Comparison of ENCODE assay signal across 9 mouse cellular contexts in the genomic region with DNA sequence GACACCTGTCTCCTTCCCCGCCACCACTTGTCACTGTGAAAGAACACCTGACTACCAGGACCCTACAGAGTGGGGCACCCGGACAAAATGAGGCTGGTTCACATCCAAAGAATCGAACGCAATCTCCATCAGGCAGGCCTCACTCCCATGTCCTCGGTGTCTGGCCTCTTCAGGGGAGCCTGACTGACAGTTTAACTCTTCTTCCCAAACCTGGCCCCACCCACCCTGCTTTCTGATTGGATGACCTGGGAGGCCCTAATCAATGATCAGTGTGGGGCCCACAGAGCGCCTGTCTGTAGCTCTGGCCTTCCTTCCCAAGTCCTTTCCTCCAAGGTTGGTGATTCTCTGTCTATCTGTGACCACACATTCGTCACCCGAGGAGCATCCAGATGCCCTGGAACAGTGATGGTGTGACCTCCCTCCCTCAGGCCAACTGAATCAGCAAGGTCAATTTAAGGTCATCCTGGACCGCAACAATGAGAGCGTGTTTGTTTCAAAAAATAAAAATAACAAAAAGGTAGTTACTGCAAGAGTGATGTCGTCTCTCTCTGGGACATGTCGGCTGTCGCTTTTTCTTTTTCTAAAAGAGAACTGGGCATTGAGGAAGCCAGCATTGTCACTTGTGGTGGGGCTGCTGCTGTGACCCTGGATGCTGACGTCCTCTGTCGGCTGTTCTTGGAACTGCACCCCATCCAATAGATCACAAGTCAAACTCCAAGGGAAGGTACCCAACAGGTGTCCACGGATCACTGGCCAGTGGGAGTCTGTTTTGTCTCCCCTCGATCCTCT. TPM values are rescaled to one million over a fixed set of nuclear protein-coding genes. Genes with fewer than 3 reads are reported as not detected.
A peak's percentile ranks its signal among the peaks of the same experiment; 100 is the strongest.
DNase-seq lines count a peak whose midpoint lies in the region; ATAC-seq and TF ChIP-seq lines count a peak whose summit lies in the region.
"Had no signal": no experiment of that assay in that cellular context is flagged by ENCODE, and none has a peak within 500 bp of the region (broad histone marks: within the 10 kb centered on the region; RNA-seq: fewer than 3 reads in every experiment).

No protein-coding gene starts in this region.

- peak overlapping the region; percentile 86 for H3K27ac ChIP-seq in kidney, embryonic 16.5 days (ENCODE audit: low read length)
- H3K27ac ChIP-seq in ES-E14 (ENCODE audit: insufficient read depth, low read depth, low read length, poor library complexity, severe bottlenecking): peak overlapping the region; percentile 6; the same call in 1 of the 2 replicates
- peak overlapping the region; percentile 83 for H3K27ac ChIP-seq in liver, embryonic 15.5 days (replicated peaks)

- no peak overlapping the region for H3K4me3 ChIP-seq in kidney, embryonic 16.5 days (ENCODE audit: low read length)
- H3K4me3 ChIP-seq in ES-E14 (ENCODE audit: insufficient read depth in 1 of 2, low read depth in 1 of 2, low read length in 2 of 2, poor library complexity in 1 of 2, severe bottlenecking in 1 of 2): peak overlapping the region; percentile 5 to 20; a peak in 3 of 4 replicates
- peak overlapping the region; percentile 59 for H3K4me3 ChIP-seq in liver, embryonic 15.5 days (replicated peaks)

- H3K4me2 ChIP-seq in kidney, embryonic 16.5 days (replicated peaks; ENCODE audit: low read depth, low read length): no peak overlapping the region
- peak overlapping the region; percentile 79 for H3K4me2 ChIP-seq in liver, embryonic 15.5 days

- H3K4me1 ChIP-seq in kidney, embryonic 16.5 days (ENCODE audit: insufficient read depth, low read length): peaks cover 46% of the 10 kb centered on the region
- H3K4me1 ChIP-seq in ES-E14 (ENCODE audit: control insufficient read depth in 2 of 2, insufficient read depth in 2 of 2, low read length in 2 of 2, poor library complexity in 1 of 2): peaks cover 2 to 19% of the 10 kb centered on the region in 2 experiments; a peak in 3 of 4 replicates
- H3K4me1 ChIP-seq in liver, embryonic 15.5 days (replicated peaks): peaks cover 56% of the 10 kb centered on the region

- H3K9ac ChIP-seq in kidney, embryonic 16.5 days (replicated peaks; ENCODE audit: low read length): no peak overlapping the region
- no peak overlapping the region; the same call in 1 of the 2 replicates for H3K9ac ChIP-seq in ES-E14 (ENCODE audit: insufficient read depth, low read depth, low read length, poor library complexity, severe bottlenecking)
- peak overlapping the region; percentile 47; the same call in 1 of the 2 replicates for H3K9ac ChIP-seq in liver, embryonic 15.5 days

- WGBS in kidney, embryonic 16.5 days: 36% methylated on average over 17 of the region's 17 CpGs
- WGBS in liver, embryonic 15.5 days (ENCODE audit: insufficient replicate concordance): 24% methylated on average over 17 of the region's 17 CpGs

- in situ Hi-C loops in ES-E14 (cut with MboI; ENCODE audit: low sequenced_read_pairs in 2 of 2, unreplicated experiment in 2 of 2): no loop called here

- ATAC-seq in kidney, embryonic 16.5 days (ENCODE audit: low FRiP score, low TSS enrichment): no peak
- peak; percentile 94 for ATAC-seq in liver, embryonic 15.5 days (ENCODE audit: insufficient read depth)
- ATAC-seq in monocyte, adult 5-6 weeks (replicated peaks; ENCODE audit: insufficient number of reproducible peaks, low FRiP score, low TSS enrichment, poor library complexity, severe bottlenecking): no peak

- no peaks in the 10 kb centered on the region for H3K36me3 ChIP-seq in kidney, embryonic 16.5 days (ENCODE audit: insufficient read depth, low read length)
- H3K36me3 ChIP-seq in ES-E14 (ENCODE audit: control insufficient read depth, insufficient read depth, low read length, poor library complexity, severe bottlenecking): no peaks in the 10 kb centered on the region
- H3K36me3 ChIP-seq in liver, embryonic 15.5 days (replicated peaks): no peaks in the 10 kb centered on the region

- intact Hi-C loops in left cerebral cortex, postnatal 36 days (cut with DNase I): loop anchor here (5.0 kb wide), 1 partner anchor 513 kb away; no protein-coding TSS in a partner anchor

- no peak for DNase-seq in kidney, adult 9 months
- DNase-seq in ES-E14 (ENCODE audit: low read depth, low spot score): peak; percentile 85
- DNase-seq in c-Kit-positive CD71-positive TER-119-positive erythroid progenitor cells, embryonic 14.5 days (ENCODE audit: low spot score): peak; percentile 93
- no peak for DNase-seq in urinary bladder, adult 2 months (ENCODE audit: low spot score)
- no peak for DNase-seq in left cerebral cortex, postnatal 36 days (ENCODE audit: low spot score in 2 of 2)
- DNase-seq: cerebellum, adult 11-12 months had no signal

- no peaks in the 10 kb centered on the region for H3K27me3 ChIP-seq in kidney, embryonic 16.5 days (ENCODE audit: insufficient read depth, low read length)
- no peaks in the 10 kb centered on the region for H3K27me3 ChIP-seq in liver, embryonic 15.5 days

- no peaks in the 10 kb centered on the region for H3K9me3 ChIP-seq in kidney, embryonic 16.5 days (ENCODE audit: low read length)
- no peaks in the 10 kb centered on the region for H3K9me3 ChIP-seq in ES-E14 (ENCODE audit: control insufficient read depth, insufficient read depth, low read depth, low read length)
- H3K9me3 ChIP-seq in liver, embryonic 15.5 days (replicated peaks): no peaks in the 10 kb centered on the region

TF ChIP-seq in ES-E14, 5 proteins besides CTCF, POLR2A, EP300 and RAD21:
- TF ChIP-seq ZNF384 (IDR thresholded peaks at IDR 0.05; ENCODE audit: low read depth, low read length) (no peak), MAFK (IDR thresholded peaks at IDR 0.05; ENCODE audit: insufficient read depth, low read depth, low read length) (no peak), CHD2 (IDR thresholded peaks at IDR 0.05; ENCODE audit: low read depth, low read length) (no peak), ZC3H11A (IDR thresholded peaks at IDR 0.05; ENCODE audit: borderline replicate concordance, low read depth, low read length) (no peak), HCFC1 (IDR thresholded peaks at IDR 0.05; ENCODE audit: borderline replicate concordance, insufficient read depth, low read length) (no peak)

RNA-seq across cellular contexts. Expression of gene Ssr1, which starts 28.7 kb away (rescaled TPM):
- polyA plus RNA-seq in kidney, embryonic 16.5 days (2015; fragmentation: Nextera tagmentation; extraction: Ambion mirVana): 130 and 138 TPM in 2 replicates
- total RNA-seq in ES-E14 (2012; rRNA removed): 71.3 and 82.0 TPM in 2 replicates
- polyA plus RNA-seq in liver, embryonic 15.5 days (2015; fragmentation: Nextera tagmentation; extraction: Ambion mirVana): 55.3 and 78.9 TPM in 2 replicates
- total RNA-seq in monocyte, adult 5-6 weeks (2017): 66.0 to 74.1 TPM (median 72.0 TPM) in 3 replicates
- polyA plus RNA-seq in urinary bladder, adult 2 months (2012; rRNA removed): 24.4 and 27.2 TPM in 2 replicates
- total RNA-seq in left cerebral cortex, postnatal 36 days (2021): 10 to 100 TPM; 79.5 to 88.5 TPM

Comparison
In these comparisons a context has a peak if more than half of its experiments do, and no peak if none do; other contexts are left out.
1. H3K27ac ChIP-seq: peak in every context shown above with its lines; median percentile 86 in kidney, embryonic 16.5 days; 83 in liver, embryonic 15.5 days; 6 in ES-E14.
2. DNase-seq: peak in ES-E14 (single experiment) and c-Kit-positive CD71-positive TER-119-positive erythroid progenitor cells, embryonic 14.5 days (single experiment); none in kidney, adult 9 months (single experiment), urinary bladder, adult 2 months (single experiment) and left cerebral cortex, postnatal 36 days (0 of 2).